Mouse (Mus musculus) CH12F3 (cell line): ENCODE measurements around the gene Grip1.

Experiments
- in situ Hi-C: fragments of 300-500 bp; cut with MboI; formaldehyde crosslinking; loops from 2 replicates; pipeline ENCODE4 v1.14.3; 2020; ENCODE audit warnings: low sequenced_read_pairs

The Grip1 gene

GRCm38 (mm10) chr10:120112507-120113396, 659.1 kb downstream of the Grip1 start, which contains the start of gene Helb:
Gene Helb (minus strand): TSS chr10:120112987.
- in situ Hi-C loops: loop anchor here (25.0 kb wide), 2 partner anchors 300 to 875 kb away; partner anchors contain the start of gene Cand1

DNA sequence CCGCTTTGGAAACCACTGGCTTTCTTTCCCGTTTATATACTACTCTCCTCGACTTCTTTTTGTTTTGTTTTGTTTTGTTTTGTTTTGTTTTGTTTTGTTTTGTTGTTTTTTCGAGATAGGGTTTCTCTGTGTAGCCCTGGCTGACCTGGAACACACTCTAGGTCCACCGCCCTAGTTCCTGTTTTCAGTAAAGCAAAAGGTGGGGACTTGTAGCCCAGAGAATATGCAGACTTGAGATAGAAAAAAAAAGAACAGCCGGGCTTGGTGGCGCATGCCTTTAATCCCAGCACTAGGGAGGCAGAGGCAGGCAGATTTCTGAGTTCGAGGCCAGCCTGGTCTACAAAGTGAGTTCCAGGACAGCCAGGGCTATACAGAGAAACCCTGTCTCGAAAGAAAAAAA, 659.9 kb downstream of the Grip1 start:
- in situ Hi-C loops: loop anchor here (25.0 kb wide), 2 partner anchors 301 to 876 kb away; partner anchors contain the start of gene Cand1

GRCm38 (mm10) chr10:120113980-120114379, 660.4 kb downstream of the Grip1 start:
- in situ Hi-C loops: loop anchor here (25.0 kb wide), 2 partner anchors 302 to 877 kb away; partner anchors contain the start of gene Cand1

DNA sequence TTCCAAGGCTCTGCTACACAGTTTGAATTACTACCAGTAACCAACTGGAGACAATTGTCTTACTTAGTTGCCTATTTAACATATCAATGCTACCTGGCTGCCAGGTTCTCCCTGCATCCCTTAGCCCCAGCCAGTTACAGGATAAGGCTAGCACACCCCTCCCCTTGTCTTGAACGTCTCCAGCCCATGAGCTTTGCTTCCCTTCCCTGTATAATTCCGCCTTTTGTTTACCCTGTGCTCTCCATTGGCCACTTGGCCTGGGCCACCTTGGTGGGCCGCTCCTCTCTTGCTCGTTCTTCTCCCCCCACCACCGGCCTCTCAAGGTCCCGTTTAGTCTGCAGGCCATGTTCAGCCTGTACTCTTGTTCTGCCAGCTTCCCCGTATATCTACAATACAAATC, 660.9 kb downstream of the Grip1 start:
- in situ Hi-C loops: loop anchor here (25.0 kb wide), 2 partner anchors 302 to 877 kb away; partner anchors contain the start of gene Cand1

DNA sequence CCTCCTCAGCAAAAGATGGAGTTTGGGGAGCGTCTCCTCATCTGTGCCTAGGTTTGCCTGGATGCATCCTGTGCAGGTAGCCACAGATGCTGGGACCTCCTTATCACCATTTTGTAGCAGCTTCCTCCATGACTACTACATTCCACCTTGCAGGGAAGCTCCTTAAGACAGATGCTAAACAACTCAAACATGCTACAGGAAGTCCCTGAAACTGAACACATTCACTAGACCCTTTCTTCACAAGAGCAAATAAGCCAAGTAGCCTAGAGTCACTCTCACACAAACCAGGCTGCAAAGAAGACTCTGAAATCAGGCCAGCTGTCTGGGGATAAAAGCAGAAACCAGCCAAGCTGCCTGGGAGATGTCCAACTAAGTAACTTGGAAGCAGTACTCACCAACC, 661.6 kb downstream of the Grip1 start:
- in situ Hi-C loops: loop anchor here (25.0 kb wide), 2 partner anchors 303 to 878 kb away; partner anchors contain the start of gene Cand1

DNA sequence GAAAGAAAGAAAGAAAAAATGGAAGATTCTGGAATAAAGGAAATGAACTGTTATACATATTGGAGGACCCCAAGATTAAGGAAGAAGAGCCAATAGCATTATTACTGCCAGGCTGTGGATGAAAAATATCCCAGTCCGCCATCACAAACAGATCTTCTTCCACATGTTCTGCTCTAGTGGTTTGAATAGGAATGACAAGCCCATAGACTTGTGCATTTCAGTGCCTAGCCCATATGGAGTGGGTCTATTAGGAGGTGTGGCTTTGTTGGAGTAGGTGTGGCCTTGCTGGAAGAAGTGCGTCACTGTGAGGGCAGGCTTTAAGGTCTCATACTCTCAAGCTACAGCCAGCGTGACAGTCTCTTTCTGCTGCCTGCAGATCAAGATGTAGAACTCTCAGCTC, 670.1 kb downstream of the Grip1 start:
- in situ Hi-C loops: loop anchor here (25.0 kb wide), 2 partner anchors 311 to 886 kb away; partner anchors contain the start of gene Cand1

DNA sequence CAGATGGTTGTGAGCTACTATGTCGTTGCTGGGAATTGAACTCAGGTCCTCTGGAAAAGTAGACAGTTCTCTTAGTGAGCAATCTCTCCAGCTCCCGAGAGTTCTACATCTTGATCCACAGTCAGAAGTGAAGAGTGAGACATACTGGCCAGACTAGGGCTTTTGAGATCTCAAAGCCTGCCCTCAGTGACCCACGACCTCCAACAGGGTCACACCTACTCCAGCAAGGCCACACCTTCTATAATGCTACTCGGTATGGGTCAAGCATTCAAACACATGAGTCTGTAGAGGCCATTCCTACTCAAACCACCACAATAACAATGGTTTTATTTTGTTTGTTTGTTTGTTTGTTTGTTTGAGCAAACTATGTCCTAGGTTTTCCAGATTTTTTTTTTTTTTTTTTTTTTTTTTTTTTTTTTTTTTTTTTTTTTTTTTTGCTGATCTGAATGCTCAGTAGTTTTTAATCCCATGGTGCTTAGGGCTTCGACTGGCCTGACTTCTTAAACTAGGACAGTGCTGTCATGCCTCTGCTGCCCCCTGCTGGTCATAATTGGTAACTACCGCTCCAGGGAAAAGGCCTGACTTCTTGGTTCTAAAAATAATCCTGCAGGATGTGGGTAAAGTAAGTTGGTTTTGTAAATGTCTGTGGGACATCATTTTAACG, 671.3 kb downstream of the Grip1 start:
- in situ Hi-C loops: loop anchor here (25.0 kb wide), 2 partner anchors 313 to 888 kb away; partner anchors contain the start of gene Cand1

DNA sequence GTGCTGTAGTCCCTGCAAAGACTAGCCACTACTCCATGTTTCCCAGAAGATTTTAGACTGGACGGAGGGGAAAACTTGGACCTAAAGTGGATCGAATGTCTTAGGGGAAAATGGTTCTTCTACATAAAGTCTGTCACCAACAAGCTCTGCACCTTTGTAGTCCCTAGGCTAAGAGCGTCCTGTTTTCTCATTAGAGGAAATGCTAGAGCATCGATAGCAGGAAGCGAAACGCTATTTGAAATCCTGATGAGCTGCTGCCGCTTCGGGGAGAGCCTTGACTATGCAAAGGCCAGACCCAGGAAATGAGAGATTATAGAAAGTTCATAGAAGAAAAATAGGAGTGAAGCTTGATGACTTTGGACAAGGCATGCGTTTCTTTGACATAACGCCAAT, 671.8 kb downstream of the Grip1 start:
- in situ Hi-C loops: no loop called here

GRCm38 (mm10) chr10:120128601-120129277, 675.1 kb downstream of the Grip1 start:
- in situ Hi-C loops: no loop called here

DNA sequence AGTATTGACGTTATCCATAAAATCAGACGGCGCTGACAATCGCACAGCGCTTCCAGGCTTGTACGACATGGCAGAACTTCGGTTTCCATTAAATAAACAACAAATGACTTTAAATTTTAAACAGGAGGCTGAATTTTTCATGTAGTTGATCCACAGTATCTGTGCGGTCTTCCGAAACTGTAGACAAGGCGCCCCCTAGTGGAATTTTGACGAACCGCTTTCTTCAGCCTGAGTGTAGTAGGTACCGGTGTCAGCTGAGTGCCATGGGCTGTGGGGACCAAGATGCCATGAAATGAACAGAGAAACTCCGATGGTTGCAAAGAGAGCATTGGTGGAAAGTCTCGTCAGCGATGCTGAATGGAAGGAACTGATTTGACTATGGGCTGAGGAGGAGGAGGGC, 677.0 kb downstream of the Grip1 start:
- in situ Hi-C loops: no loop called here

DNA sequence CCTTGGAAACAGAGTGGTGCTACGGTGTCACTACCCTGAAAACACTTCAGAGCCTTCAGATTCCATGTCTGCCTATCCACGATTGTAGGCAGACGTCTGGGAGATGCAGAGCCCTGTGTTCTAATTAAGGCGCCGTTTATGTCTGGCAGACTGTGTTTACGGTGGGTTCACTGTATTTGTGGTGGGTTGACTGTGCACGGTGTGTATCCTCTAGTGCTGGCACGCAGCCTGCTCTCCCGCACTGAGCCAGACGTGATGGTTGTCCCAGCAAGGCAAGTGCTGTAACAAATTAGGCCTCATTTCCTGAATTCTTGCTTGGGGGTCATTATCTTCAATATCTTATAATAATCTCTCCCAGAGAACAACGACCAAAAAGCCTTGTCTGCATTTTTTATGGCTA, 680.1 kb downstream of the Grip1 start:
- in situ Hi-C loops: no loop called here

- in situ Hi-C loops: no loop called here
These were observed 682.5 kb downstream of the Grip1 start for GRCm38 (mm10) chr10:120136020-120136562.
